Mouse (Mus musculus) cerebellum, adult 2 months (tissue): Measurements from ENCODE around the gene Fam129b.

Experiments
- CTCF ChIP-seq: fragments of 200-500 bp; IDR thresholded peaks from 2 replicates; pipeline ENCODE4 v1.5.1; 2011; ENCODE audit warnings: low read depth, mild to moderate bottlenecking, control low read depth, low read length, moderate library complexity, borderline replicate concordance; ENCODE audit not compliant: insufficient read depth
- POLR2A ChIP-seq: fragments of 200-500 bp; IDR thresholded peaks from 2 replicates; pipeline ENCODE4 v1.6.1; 2011; ENCODE audit warnings: low read length, control low read depth, borderline replicate concordance; ENCODE audit not compliant: insufficient read depth

- TF ChIP-seq CTCF (peak; percentile 38; the same call in 1 of the 2 replicates), POLR2A (no peak)
Measured at GRCm38 (mm10) chr2:32864755-32865154, 11.2 kb upstream of the Fam129b start.
